Mouse (Mus musculus) kidney, postnatal 10 days (tissue): ENCODE results near the gene Pi4k2b.

Experiments used
- DNase-seq: peaks from one replicate; pipeline ENCODE4 v3.0.0; 2021; ENCODE audit warnings: mixed read lengths

Pi4k2b gene

DNA sequence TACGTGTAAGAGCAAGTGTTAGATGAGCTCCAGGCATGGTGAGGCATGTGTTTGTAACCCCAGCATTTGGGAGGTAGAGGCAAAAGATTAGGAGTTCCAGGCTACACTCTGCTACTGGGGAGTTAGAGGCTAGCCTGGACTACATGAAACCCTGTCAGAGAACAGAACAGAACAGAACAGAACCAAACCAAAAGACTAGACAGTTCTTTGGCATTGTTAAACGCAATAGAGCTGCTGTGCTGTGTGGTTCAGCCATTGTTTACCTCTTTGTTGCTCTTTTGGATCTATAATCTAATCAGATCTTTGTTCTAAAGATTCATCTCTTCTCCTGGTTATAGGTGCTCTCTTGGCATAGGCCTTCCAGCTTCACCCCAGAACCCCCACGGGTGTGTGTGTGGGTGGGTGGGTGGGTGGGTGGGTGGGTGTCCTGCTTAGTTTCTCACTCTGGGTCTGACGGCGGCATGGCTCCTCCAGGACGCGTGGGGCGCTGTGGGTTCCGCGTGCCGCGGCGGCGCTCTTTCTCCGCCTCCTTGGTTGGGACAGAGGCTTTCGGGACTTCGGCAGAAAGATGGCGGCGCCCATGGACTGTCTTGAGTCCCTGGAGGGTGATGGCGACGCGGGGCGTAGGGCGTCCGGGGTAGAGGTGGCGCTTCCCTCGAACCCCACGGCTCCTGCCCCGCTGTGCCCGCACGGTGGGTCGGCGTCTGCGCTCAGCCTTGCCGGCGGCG is 41.3 kb downstream of the Pi4k2b start:
- peak; percentile 91 for DNase-seq

DNA sequence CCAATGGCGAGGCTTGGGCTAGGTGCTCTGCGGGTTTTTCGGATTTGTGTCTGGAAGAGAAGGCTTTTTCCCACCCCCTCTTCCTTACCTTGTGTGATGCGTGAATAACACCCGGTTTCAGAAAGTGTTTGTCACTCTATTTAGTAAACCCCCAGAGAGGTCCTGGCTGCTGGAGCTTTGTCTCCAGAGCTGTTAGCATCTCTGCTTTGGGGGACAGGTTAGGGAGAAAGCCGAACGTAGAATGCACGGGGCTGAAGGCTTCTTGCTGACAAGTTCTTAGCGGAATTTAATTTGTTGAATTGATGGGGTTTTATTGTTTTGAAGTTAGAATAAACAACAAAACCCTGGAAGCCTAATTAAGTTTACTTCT is 41.9 kb downstream of the Pi4k2b start:
- no peak for DNase-seq

DNA sequence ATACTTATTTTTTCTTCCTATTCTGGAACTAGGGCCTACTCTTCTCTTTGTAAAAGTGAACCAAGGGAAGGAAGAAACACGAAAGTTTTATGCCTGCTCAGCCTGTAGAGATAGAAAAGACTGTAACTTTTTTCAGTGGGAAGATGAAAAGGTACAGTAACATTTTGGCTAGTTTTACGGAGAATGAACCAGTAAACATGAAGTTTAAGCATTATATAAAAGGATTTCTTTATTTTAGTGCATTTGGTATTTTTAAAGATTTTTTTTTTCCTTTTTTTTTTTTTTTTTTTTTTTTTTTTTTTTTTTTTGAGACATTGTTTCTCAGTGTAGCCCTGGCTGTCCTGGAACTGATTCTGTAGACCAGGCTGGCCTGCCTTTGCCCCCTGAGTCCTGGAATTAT is 42.6 kb downstream of the Pi4k2b start:
- no peak for DNase-seq

DNA sequence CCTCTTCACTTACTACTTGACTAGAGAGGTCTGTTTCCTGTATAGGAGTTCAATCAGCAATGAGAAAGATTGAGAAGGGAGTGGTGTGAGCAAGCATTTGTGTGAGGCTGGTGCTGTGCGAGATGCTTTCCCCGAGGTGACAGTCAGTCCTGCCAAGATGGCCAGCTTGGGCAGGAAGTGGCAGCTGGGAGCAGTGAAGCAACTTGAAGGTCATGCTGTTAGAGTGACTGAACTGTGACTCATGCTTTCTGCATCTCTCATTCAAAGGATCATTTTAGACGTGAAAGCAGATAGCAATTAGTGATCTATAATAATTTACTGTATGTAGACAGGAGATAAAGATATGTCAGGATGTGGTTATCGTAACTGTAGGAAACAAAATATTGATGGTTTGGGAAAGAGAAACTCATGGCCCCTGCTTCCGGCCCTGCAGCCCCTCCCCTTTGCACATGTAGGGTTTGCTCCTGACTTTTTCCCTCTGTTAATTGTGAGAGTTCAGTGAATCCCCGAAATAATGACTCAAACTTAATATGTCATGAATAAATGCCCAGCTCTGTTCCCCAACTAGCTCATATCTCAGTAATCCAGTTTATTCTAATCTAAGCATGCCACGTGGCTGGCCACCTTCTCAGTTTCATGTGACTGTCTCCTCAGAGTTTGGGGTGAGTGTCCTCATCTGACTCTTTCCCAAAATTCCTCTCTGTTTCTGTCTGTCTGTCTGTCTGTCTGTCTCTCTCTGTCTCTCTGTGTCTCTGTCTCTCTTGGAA is 45.4 kb downstream of the Pi4k2b start:
- DNase-seq = no peak

DNA sequence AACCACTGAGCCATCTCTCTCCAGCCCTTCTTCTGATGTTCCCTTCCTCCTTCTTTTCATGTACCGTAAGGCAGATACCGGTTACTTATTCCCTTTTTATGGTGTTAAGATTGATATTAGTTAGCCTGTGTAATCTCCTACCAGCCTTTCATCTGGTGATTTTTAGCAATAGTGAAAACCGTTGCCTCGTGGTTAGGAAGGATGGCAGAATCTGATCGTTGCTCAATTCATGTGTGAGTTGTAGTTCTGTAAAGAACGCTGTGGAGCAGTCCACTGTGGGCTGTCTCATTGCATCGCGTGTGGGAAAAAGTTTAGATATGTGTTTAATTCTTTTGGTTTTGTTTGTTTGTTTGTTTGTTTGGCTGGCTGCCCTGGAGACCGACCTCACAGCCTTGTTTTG is 51.9 kb downstream of the Pi4k2b start:
- DNase-seq = no peak

GRCm38 (mm10) chr5:52794109-52794508 is 52.7 kb downstream of the Pi4k2b start:
- DNase-seq = no peak

DNA sequence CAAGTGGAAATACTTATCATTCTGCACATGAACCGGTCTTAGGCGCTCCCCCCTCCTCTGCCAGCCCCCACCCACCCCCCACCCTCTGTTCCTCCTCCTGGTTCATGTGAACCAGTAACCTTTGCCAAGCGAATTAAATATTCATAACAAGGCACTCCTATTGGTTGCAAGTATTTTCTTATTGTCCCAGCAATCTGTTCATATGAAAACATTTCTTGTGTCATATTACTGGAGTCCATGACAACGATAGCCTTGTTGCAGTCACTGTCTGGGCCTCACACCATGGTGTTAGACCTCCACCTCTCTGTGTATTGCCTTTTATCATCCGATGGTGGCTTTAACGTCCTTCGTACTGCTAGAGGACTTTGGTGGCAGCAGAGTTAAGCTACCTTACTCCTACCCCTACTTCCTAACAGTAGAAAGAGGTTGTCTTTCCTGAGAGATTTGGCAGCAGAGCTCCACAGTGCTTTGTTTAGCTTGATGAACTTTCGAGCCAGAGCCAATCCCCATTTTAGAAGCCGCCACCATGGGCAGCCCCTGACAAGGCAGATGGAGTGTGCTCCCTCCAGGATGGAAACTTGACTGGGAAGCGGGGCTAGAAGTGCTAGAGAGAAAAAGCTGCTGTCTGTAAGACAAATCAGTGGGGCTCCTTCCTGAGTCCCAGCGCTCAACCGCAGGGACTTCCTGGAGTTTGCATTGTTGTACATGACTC is 58.1 kb downstream of the Pi4k2b start:
- DNase-seq = no peak

GRCm38 (mm10) chr5:52805801-52806200 is 64.4 kb downstream of the Pi4k2b start:
- no peak for DNase-seq

DNA sequence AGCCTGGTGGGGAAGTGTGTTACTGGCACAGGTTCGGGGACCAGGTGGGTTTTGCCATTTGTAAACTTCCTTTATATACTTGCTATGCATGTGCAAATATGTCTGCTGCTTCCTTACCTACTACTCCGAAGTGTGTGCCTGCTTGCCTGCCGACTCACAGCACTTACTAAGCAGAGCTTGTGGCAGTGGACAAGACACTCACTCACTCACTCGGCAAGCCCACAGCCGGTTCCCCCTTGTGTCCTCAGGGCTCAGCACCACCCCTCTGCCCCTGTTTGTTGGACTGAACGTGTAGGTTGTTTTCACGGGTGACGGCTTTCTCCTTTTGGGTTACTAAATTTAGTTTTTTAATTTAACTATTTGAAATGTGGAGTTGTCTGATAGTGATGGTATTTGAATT is 65.0 kb downstream of the Pi4k2b start:
- no peak for DNase-seq

- DNase-seq = no peak
These were observed 65.7 kb downstream of the Pi4k2b start for GRCm38 (mm10) chr5:52807030-52807429.

DNA sequence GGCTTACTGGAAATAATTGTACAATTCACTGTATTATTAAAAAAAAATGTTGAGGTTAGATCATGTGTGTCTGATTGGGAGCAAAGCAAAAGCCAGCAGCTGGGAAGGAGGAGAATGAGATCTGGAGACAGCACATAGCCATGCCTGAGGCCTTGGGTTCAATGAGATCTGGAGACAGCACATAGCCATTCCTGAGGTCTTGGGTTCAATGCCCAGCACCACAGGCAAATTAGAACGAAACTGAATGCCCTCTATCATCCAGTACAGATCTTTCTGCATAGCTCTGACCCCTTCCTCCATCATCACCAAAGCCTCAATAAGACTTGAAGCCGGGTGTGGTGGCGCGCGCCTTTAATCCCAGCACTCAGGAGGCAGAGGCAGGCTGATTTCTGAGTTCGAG is 69.1 kb downstream of the Pi4k2b start:
- no peak for DNase-seq

GRCm38 (mm10) chr5:52811056-52811455 is 69.7 kb downstream of the Pi4k2b start:
- DNase-seq = no peak

DNA sequence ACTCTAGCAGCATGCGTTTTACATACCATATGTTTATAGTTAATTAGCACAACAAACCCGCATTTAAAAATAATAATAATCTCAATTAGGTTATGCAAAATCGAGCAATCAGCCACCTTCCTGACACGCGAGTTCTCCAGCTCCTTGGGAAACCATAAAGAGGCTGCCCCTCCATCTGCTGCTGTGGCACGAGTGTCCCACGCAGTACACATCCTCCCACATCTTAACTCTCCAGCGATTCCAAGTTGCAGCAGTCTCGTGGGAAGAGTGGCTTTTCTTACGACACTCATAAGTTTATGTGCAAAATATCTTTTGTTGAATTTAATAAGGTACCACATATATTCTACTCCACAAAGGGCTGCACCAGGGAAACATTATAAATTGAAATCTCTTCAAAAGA is 71.1 kb downstream of the Pi4k2b start:
- no peak for DNase-seq

DNA sequence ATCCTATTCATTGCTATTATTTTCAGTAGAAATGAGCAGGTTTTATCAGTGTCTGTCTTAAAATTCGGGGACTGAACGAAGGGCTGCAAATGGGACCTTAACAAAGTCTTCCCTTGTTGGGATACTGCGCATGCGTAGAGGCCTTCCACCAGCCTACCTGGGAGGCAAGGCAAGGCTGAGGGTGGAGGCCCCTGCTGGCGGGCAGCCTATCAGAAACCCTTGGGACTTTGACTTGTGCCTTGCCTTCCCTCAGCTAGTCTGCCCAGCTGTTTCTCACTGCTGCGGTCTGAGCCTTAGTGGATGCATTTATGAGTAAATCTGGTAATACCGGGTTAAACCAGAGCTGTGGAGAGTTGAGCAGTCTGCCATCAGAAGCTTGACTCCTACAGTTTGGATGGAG is 71.9 kb downstream of the Pi4k2b start:
- no peak for DNase-seq

- DNase-seq = no peak
These were observed 77.3 kb downstream of the Pi4k2b start for GRCm38 (mm10) chr5:52818676-52819075.
